Mouse (Mus musculus) kidney, embryonic 16.5 days (tissue): Measurements from ENCODE around the gene Arfgef3. TPM values are rescaled to one million over a fixed set of nuclear protein-coding genes. Genes with fewer than 3 reads are reported as not detected.
"Not testable (repeated sequence)": the region's sequence is repeated elsewhere in the genome, so short reads cannot be mapped to it uniquely, and the experiment has no call there.

Experiments
- ATAC-seq: fragments of 200-750 bp; cut with Nextera tagmentation; 2 replicates; pipeline ENCODE4 v1.8.0; 2017; ENCODE audit warnings: moderate TSS enrichment; ENCODE audit not compliant: low FRiP score, low TSS enrichment
- H3K27ac ChIP-seq: fragments of 300-500 bp; sonication (generic); 2 replicates; pipeline ENCODE4 v1.5.1; 2014; ENCODE audit warnings: low read length
- H3K27me3 ChIP-seq: fragments of 300-500 bp; sonication (generic); 2 replicates; pipeline ENCODE4 v1.6.1; 2014; ENCODE audit warnings: low read length, control low read depth, mixed read lengths; ENCODE audit not compliant: insufficient read depth
- H3K36me3 ChIP-seq: fragments of 300-500 bp; sonication (generic); 2 replicates; pipeline ENCODE4 v1.6.1; 2014; ENCODE audit warnings: low read length, control low read depth, mixed read lengths; ENCODE audit not compliant: insufficient read depth
- H3K4me1 ChIP-seq: fragments of 300-500 bp; sonication (generic); 2 replicates; pipeline ENCODE4 v1.6.1; 2014; ENCODE audit warnings: low read length, control low read depth, mixed read lengths; ENCODE audit not compliant: insufficient read depth
- H3K4me2 ChIP-seq: fragments of 300-500 bp; sonication (generic); replicated peaks from 2 replicates; pipeline ENCODE4 v1.6.1; 2014; ENCODE audit warnings: low read depth, low read length
- H3K4me3 ChIP-seq: fragments of 300-500 bp; sonication (generic); 2 replicates; pipeline ENCODE4 v1.5.1; 2014; ENCODE audit warnings: mild to moderate bottlenecking, low read length
- H3K9ac ChIP-seq: fragments of 300-500 bp; sonication (generic); replicated peaks from 2 replicates; pipeline ENCODE4 v1.6.1; 2014; ENCODE audit warnings: low read length
- H3K9me3 ChIP-seq: fragments of 300-500 bp; sonication (generic); 2 replicates; pipeline ENCODE4 v1.6.1; 2016; ENCODE audit warnings: low read length, control low read depth
- WGBS: fragments of 180-500 bp; shearing (Covaris S2); extraction: QIAGEN DNeasy Blood & Tissue Kit; methylation state at CpG from one replicate; pipeline ENCODE4 v1.1.7; 2014; 5-methylcytosine and 5-hydroxymethylcytosine counted together
- polyA plus RNA-seq: library from polyadenylated mRNA; unstranded; fragments of >200 nt; fragmentation: Nextera tagmentation; extraction: Ambion mirVana; gene quantifications from 2 replicates; pipeline ENCODE4 v1.2.1, GENCODE M21; 2015

The Arfgef3 gene
- polyA plus RNA-seq, 1 experiment from 2014 or later: 1.6 TPM

DNA sequence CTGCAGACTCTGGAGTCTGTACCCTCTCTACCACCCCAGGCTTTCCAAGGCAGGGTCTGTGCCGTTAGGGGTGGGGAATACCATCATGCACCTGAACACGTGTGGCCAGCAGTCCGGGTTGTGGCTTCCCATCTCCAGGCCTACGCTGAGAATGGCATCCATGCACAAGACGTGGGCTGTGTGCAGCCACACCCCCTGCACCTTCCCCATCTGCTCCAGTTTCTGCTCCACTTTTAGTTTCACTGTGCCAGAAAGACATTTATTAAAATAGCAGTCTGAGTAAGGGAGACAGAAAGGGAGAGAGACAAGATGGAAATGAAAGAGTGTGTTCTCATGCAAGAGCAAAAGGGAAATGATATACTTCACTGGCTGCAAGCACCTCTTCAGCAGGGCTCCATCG is 116.2 kb downstream of the Arfgef3 start:
- Histone ChIP-seq H3K4me1 (no peaks in the 10 kb centered on the region), H3K27ac (no peak overlapping the region), H3K27me3 (no peaks in the 10 kb centered on the region), H3K4me2 (no peak overlapping the region), H3K9me3 (no peaks in the 10 kb centered on the region), H3K4me3 (no peak overlapping the region), H3K36me3 (no peaks in the 10 kb centered on the region), H3K9ac (no peak overlapping the region)
- 88% methylated on average over 6 of the region's 6 CpGs for WGBS
- ATAC-seq: no peak

DNA sequence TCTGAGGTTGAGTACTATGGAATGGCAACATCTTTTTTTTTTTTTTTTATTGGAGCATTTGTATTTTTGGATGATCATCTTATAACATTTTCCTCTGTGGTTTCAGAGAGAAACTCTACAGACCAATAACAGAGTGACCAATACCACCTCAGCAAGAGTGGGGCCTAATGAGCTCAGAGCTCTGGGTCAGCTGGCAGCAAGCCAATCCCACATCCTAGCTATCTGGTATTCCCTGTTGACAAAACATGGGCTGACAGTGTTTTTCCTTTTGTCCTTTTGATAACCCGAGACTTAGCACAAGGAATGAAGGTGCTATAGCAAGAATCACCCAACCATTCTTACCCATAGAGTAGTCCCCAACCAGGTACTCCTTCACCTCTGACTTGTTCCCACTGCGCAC is 131.0 kb downstream of the Arfgef3 start:
- Histone ChIP-seq H3K27ac (no peak overlapping the region), H3K4me1 (no peaks in the 10 kb centered on the region), H3K4me2 (no peak overlapping the region), H3K36me3 (no peaks in the 10 kb centered on the region), H3K4me3 (no peak overlapping the region), H3K9ac (no peak overlapping the region), H3K27me3 (no peaks in the 10 kb centered on the region), H3K9me3 (no peaks in the 10 kb centered on the region)
- no peak for ATAC-seq
- 73% methylated on average over 2 of the region's 2 CpGs for WGBS

DNA sequence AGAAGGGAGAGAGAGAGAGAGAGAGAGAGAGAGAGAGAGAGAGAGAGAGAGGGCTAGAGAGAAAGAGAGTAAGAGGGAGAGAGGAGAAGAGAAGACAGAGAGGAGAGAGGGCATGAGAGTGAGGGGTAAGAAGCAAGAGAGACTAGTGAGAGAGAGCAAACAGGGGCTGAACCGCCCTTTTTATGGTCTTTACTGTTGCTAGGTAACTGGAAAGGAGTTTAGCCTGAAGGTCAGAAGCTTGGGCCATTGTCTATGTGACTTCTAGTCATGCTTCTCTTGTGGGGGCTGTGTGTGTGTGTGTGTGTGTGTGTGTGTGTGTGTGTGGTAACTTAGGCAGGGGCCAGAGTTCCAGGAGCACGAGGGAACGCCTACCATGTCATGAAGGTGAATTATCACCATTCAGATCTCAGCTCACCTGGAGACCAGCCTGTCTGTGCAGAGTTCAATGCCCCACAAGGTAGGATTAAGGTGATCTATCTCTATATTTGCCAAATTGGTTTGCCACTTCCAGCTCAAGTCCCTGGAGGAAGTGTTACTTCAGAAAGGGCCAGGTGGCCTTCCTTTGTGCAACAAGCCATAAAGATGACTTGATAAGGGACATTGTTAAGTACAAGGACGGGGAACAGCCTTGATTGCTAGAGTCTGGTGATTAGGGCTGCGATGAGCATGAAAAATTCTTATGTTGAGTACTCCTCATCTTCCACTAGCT is 138.8 kb downstream of the Arfgef3 start:
- 41% methylated on average over 5 of the region's 5 CpGs for WGBS
- H3K27me3 ChIP-seq, ATAC-seq, H3K4me1 ChIP-seq, H3K27ac ChIP-seq, H3K36me3 ChIP-seq, H3K9me3 ChIP-seq, H3K4me3 ChIP-seq, H3K4me2 ChIP-seq, H3K9ac ChIP-seq: not testable (repeated sequence)

DNA sequence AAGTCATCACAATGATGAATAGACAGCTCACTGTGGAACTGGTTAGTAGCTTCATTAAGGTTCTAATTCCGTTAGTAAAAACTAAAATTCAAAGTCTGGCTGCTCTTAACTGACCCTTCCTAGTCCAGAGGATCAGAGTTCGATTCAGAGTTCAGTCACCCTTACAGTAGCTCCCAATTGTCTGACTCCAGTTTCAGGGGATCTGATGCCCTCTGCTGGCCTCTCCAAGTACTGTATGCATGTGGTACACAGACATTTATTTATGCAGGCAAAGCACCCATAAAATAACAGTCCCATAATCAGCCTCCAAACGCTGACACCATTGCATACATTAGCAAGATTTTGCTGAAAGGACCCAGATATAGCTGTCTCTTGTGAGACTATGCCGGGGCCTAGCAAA is 141.7 kb downstream of the Arfgef3 start:
- H3K27ac ChIP-seq: no peak overlapping the region
- WGBS: 22% methylated on average over 3 of the region's 4 CpGs
- H3K4me3 ChIP-seq: no peak overlapping the region
- ATAC-seq: no peak
- no peaks in the 10 kb centered on the region for H3K27me3 ChIP-seq
- H3K9ac ChIP-seq: no peak overlapping the region
- no peaks in the 10 kb centered on the region for H3K4me1 ChIP-seq
- no peak overlapping the region for H3K4me2 ChIP-seq
- no peaks in the 10 kb centered on the region for H3K36me3 ChIP-seq
- H3K9me3 ChIP-seq: no peaks in the 10 kb centered on the region

DNA sequence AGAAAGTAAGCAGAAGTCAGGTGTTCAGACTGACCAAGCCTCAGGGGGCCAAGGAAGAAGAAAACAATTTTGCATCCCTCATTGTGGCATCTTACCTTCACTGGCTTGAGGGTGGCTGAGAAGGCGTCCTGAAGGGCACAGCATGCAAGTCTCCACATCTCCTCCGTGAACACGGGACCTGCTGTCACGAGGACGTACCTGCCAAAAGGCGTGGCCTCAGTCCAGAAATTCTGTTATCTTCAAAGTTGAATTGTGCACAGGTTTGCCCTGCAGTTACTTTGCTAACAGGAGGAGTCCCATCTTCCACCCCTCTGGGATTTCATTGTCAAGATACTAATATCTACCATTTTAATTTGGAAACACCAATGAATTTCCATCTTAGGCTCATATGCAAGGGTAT is 146.1 kb downstream of the Arfgef3 start:
- Histone ChIP-seq H3K4me2 (no peak overlapping the region), H3K9ac (no peak overlapping the region), H3K36me3 (no peaks in the 10 kb centered on the region), H3K4me3 (no peak overlapping the region), H3K4me1 (no peaks in the 10 kb centered on the region), H3K27ac (no peak overlapping the region), H3K27me3 (no peaks in the 10 kb centered on the region), H3K9me3 (no peaks in the 10 kb centered on the region)
- no peak for ATAC-seq
- 95% methylated on average over 6 of the region's 6 CpGs for WGBS

DNA sequence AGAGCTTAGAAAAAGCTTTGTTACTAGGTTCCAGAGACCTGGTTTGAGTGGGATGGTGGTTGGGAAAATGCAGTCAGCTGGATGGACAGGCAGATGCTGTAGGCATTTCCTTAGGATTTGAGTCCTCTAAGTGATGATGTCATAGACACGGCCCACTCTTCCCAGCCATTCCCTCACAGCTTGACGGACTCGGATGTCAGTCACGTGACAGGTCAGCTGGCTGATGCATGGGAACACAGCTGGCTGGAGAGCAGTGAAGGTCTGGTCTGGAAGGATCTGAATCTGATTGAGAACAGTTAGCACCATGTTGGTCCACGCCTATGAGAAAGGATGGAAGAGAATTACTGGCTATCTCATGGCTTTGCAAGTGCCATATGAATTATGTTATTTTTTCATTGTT is 154.3 kb downstream of the Arfgef3 start:
- H3K4me1 ChIP-seq: no peaks in the 10 kb centered on the region
- ATAC-seq: no peak
- H3K9me3 ChIP-seq: no peaks in the 10 kb centered on the region
- H3K4me2 ChIP-seq: no peak overlapping the region
- no peaks in the 10 kb centered on the region for H3K36me3 ChIP-seq
- WGBS: 88% methylated on average over 5 of the region's 5 CpGs
- no peak overlapping the region for H3K9ac ChIP-seq
- no peaks in the 10 kb centered on the region for H3K27me3 ChIP-seq
- no peak overlapping the region for H3K4me3 ChIP-seq
- H3K27ac ChIP-seq: no peak overlapping the region

DNA sequence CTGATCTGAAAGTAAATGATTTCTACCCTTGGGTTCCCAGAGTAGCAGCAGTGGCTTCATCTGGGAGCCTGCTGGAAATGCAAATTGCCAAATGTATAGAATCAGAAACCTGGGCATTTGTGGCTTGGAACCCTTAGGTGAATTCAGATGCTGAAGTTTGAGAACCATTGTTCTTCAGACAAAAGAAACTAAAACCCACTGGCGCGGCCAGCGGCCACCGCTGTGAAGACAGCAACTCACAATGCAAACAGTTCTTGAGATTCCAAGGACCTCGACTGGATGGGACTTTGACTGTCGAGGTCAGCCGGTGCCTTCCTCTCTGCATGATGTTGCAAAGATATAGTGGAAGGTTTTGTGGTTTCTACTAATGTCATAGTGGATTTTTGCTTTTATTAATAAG is 159.6 kb downstream of the Arfgef3 start:
- no peak overlapping the region for H3K9ac ChIP-seq
- 28% methylated on average over 7 of the region's 7 CpGs for WGBS

DNA sequence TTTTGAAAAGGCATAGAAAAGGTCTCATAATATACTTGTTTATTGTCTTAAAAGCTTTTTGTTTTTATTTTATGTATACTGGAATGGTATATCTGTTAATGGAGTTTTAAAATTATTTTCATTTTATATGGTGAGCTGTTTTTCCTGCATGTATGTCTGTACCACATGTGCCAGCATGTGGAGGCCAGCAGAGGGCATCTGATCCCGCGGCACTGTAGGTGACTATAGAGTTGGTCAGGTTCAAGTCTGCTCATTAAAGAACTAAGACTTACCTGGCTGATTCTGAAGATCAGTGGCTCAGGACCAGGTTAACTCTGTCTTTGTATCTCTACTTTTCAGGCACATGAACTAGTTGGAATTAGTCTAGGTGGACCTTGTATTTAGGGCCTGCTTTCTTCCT is 171.2 kb downstream of the Arfgef3 start:
- no peak for ATAC-seq
- WGBS: 49% methylated on average over 2 of the region's 2 CpGs
- H3K27me3 ChIP-seq: no peaks in the 10 kb centered on the region

More for the DNA sequence above, 159.6 kb downstream of the Arfgef3 start:
- H3K27me3 ChIP-seq: no peaks in the 10 kb centered on the region
- no peaks in the 10 kb centered on the region for H3K9me3 ChIP-seq
- no peak overlapping the region for H3K4me2 ChIP-seq
- no peaks in the 10 kb centered on the region for H3K4me1 ChIP-seq
- no peak overlapping the region for H3K4me3 ChIP-seq
- no peak for ATAC-seq
- H3K27ac ChIP-seq: no peak overlapping the region
- no peaks in the 10 kb centered on the region for H3K36me3 ChIP-seq

DNA sequence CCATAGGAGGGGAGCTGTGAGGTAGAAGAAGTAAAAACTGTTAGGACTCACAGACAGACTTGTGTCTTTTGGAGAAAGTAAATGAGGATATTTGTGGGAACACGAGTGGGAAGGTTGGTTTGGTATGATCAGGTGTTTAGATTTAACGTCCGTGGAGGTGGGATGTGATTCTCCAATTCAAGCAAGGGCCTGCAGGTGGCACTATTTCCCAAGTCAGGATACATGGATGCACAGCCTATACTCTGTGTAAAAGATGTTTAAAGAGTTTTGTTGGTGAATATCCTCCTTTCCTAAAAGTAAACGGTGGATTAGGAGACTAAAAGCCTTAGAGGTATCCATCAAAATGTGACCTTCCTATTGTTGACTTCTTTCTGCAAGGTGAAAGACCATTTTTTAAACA is 180.8 kb downstream of the Arfgef3 start:
- Histone ChIP-seq H3K36me3 (no peaks in the 10 kb centered on the region), H3K4me2 (no peak overlapping the region), H3K9ac (no peak overlapping the region), H3K27me3 (no peaks in the 10 kb centered on the region), H3K9me3 (no peaks in the 10 kb centered on the region), H3K27ac (no peak overlapping the region), H3K4me3 (no peak overlapping the region), H3K4me1 (no peaks in the 10 kb centered on the region)
- no peak for ATAC-seq
- WGBS: 5% methylated on average over 4 of the region's 4 CpGs

More for the DNA sequence above, 171.2 kb downstream of the Arfgef3 start:
- Histone ChIP-seq H3K27ac (no peak overlapping the region), H3K4me3 (no peak overlapping the region), H3K9ac (no peak overlapping the region), H3K36me3 (no peaks in the 10 kb centered on the region), H3K4me2 (no peak overlapping the region), H3K9me3 (0 out of 2 replicates have a peak, but pooled peaks cover 6% of the 10 kb centered on the region), H3K4me1 (no peaks in the 10 kb centered on the region)

DNA sequence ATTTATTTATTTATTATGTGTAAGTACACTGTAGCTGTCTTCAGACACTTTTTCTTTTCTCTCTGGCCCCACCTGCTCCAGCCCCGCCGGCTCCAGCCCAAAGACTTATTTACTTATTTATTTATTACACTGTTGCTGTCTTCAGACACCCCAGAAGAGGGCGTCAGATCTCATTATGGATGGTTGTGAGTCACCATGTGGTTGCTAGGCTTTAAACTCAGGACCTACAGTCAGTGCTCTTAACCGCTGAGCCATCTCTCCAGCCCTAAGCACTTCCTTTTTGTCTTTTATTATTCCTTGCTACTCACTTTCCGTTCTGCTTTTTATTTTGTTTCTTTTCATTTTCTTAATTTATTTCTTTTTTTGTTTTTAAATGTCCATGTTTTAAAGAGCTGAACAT is 182.3 kb downstream of the Arfgef3 start:
- Histone ChIP-seq H3K9me3 (no peaks in the 10 kb centered on the region), H3K4me3 (no peak overlapping the region), H3K4me1 (no peaks in the 10 kb centered on the region), H3K27ac (no peak overlapping the region), H3K4me2 (no peak overlapping the region), H3K36me3 (no peaks in the 10 kb centered on the region), H3K9ac (no peak overlapping the region), H3K27me3 (no peaks in the 10 kb centered on the region)
- 42% methylated on average over 5 of the region's 5 CpGs for WGBS
- ATAC-seq: no peak
